Mouse (Mus musculus): Measurements from ENCODE around the gene Lcor. TPM values are rescaled to one million over a fixed set of nuclear protein-coding genes. Genes with fewer than 3 reads are reported as not detected.

The Lcor gene
- 13.0 and 13.9 TPM in 2 replicates for polyA plus RNA-seq (2014; fragmentation: Nextera tagmentation; extraction: Ambion mirVana)

DNA sequence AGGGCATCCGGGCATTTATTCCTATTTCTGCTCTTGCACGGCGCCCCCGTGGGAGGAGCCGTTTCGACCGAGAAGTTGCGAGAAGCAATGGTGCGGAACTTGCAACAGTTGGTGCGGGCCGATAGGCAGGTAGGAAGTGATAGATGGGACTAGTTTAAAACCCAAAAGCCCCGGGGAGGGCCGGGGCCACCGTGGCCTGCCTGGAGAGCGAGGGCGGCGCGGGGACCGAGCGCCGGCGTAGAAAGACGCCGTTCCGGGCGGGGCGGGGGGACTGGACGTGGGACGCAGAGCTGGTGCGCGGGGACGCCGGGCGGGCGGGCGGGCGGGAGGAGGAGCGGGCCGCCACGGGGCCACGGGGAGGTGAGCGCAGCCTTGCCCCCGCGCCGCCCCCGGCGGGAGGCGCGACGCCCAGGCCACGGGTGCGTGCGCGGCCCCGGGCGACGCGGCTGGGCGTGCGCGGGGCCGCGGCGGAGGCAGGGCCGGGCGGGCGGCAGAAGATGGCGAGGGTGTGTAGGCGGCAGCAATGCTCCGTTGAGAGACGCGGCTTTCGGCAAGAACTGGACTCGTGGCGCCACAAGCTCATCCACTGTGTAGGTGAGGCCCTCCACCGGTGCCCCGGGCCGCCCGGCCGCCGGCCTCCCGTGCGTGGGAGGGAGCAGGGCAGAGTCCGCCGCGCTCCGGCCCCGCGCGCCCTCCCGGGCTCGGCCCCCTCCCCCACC is at the start of gene Lcor:
Lcor (plus strand) TSS at position 448 of the 719 bp plus-strand sequence.
- Histone ChIP-seq H3K27me3 (ENCODE audit: insufficient read depth, low read length) (no peaks in the 10 kb centered on the region), H3K4me2 (peak within 1 kb of the TSS; percentile 88), H3K9me3 (ENCODE audit: low read depth, low read length) (no peaks in the 10 kb centered on the region), H3K27ac (ENCODE audit: low read depth) (peak within 1 kb of the TSS; percentile 98), H3K4me1 (ENCODE audit: insufficient read depth) (peaks cover 4% of the 10 kb centered on the region; the same call in 1 of the 2 replicates), H3K9ac (peak within 1 kb of the TSS; percentile 87), H3K36me3 (ENCODE audit: insufficient read depth) (no peaks in the 10 kb centered on the region), H3K4me3 (ENCODE audit: low read depth, low read length) (peak within 1 kb of the TSS; percentile 96)
- WGBS, result under 1% methylated on average over 66 of the region's 92 CpGs
- TF ChIP-seq CTCF (IDR thresholded peaks at IDR 0.05; ENCODE audit: low read depth), result no peak
- ATAC-seq (ENCODE audit: insufficient read depth) (peak; percentile 92), DNase-seq (peak; percentile 89)

DNA sequence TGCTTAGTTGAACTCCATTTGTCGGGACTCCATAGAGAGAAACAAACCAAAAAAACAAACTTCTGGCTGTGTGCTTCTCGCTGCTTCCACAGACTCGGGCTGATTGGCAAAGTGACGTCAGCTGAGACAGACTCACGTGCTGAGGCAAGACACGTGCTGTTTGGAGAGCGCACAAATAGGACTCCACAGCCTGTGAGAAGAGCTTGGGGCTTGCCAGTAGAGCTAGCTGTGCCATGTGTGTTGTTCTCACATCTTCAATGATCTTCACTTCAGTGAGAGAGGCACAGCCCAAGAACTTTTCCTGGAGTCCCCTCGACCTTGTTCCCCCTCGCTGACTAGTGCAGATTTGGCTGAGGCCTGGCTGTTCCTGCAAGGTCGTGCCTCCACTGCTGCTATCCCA is 47.1 kb upstream of the Lcor start:
- H3K4me3 ChIP-seq (ENCODE audit: low read depth, low read length), result no peak overlapping the region
- DNase-seq (no peak), ATAC-seq (ENCODE audit: insufficient read depth) (no peak)
- TF ChIP-seq CTCF (IDR thresholded peaks at IDR 0.05; ENCODE audit: low read depth), result no peak
- 74% methylated on average over 10 of the region's 10 CpGs for WGBS
- H3K27ac ChIP-seq (ENCODE audit: low read depth), result no peak overlapping the region
- no peak overlapping the region for H3K4me2 ChIP-seq
- H3K27me3 ChIP-seq (ENCODE audit: insufficient read depth, low read length), result no peaks in the 10 kb centered on the region
- no peaks in the 10 kb centered on the region for H3K9me3 ChIP-seq (ENCODE audit: low read depth, low read length)
- H3K36me3 ChIP-seq (ENCODE audit: insufficient read depth), result no peaks in the 10 kb centered on the region
- no peaks in the 10 kb centered on the region for H3K4me1 ChIP-seq (ENCODE audit: insufficient read depth)
- no peak overlapping the region for H3K9ac ChIP-seq

DNA sequence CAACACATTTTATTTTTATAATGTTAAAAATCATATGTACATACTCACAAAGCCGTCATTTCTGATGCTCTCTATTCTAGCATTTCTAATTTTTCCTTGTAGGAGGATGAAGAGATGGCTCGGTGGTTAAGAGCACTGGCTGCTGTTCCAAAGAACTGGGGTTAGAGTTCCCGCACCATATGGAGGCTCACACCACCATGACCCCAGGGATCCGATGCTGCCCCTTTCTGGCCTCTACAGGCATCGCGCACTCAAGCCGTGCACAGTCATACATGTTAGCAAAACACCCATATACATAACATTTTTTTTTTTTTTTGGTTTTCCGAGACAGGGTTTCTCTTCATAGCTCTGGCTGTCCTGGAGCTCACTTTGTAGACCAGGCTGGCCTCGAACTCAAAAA is 46.0 kb upstream of the Lcor start:
- no peak overlapping the region for H3K4me3 ChIP-seq (ENCODE audit: low read depth, low read length)
- H3K27ac ChIP-seq (ENCODE audit: low read depth), result no peak overlapping the region
- 90% methylated on average over 9 of the region's 9 CpGs for WGBS
- H3K4me2 ChIP-seq, result no peak overlapping the region
- H3K4me1 ChIP-seq (ENCODE audit: insufficient read depth), result no peaks in the 10 kb centered on the region
- H3K27me3 ChIP-seq (ENCODE audit: insufficient read depth, low read length), result no peaks in the 10 kb centered on the region
- DNase-seq (no peak), ATAC-seq (ENCODE audit: insufficient read depth) (no peak)
- no peak overlapping the region for H3K9ac ChIP-seq
- TF ChIP-seq CTCF (IDR thresholded peaks at IDR 0.05; ENCODE audit: low read depth), result no peak
- H3K36me3 ChIP-seq (ENCODE audit: insufficient read depth), result no peaks in the 10 kb centered on the region
- H3K9me3 ChIP-seq (ENCODE audit: low read depth, low read length), result no peaks in the 10 kb centered on the region

DNA sequence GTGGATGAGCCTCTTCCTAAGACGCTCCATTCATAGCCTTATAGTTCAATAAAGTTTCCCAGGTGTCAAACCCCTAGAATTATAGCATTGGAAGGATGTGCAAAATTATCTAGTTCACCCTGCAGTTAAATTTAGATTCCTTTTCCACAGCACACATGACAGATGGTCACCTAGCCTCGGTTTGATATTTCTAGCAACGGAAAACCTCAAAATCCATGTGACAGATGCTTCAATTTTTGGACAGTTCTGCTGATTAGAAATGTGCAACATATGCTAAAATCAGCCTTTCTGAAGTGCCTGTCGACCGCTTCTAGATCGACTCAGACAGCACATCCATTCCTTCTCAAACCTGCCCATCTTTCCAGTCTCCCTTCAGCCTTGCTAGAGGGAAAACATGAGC is 43.5 kb upstream of the Lcor start:
- Histone ChIP-seq H3K27me3 (ENCODE audit: insufficient read depth, low read length) (0 out of 2 replicates have a peak, but pooled peaks cover 6% of the 10 kb centered on the region), H3K4me1 (ENCODE audit: insufficient read depth) (no peaks in the 10 kb centered on the region), H3K9ac (no peak overlapping the region), H3K36me3 (ENCODE audit: insufficient read depth) (no peaks in the 10 kb centered on the region), H3K27ac (ENCODE audit: low read depth) (no peak overlapping the region), H3K4me2 (no peak overlapping the region), H3K9me3 (ENCODE audit: low read depth, low read length) (no peaks in the 10 kb centered on the region), H3K4me3 (ENCODE audit: low read depth, low read length) (no peak overlapping the region)
- no peak for TF ChIP-seq CTCF (IDR thresholded peaks at IDR 0.05; ENCODE audit: low read depth)
- WGBS, result 81% methylated on average over 6 of the region's 6 CpGs
- DNase-seq (no peak), ATAC-seq (ENCODE audit: insufficient read depth) (no peak)

DNA sequence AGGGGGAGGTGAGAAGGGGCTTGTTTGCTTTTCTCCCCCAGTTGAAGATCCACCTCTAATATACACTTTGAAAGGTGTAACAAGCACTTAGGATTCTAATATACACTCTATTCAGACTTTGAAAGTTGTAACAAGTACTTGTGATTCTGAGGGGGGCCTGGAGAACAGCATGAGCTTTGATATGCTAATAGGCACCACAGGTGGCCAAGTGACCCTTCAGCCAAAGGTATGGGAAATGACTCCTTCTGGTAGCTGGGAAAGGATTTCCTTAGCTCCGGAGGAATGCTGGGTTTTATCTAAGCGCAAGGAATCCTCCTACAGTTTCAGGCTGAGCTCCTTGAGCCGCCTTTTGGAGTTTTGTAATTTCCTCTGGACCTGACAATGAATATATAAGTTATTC is 41.0 kb upstream of the Lcor start:
- H3K4me2 ChIP-seq, result no peak overlapping the region
- H3K27me3 ChIP-seq (ENCODE audit: insufficient read depth, low read length), result 0 out of 2 replicates have a peak, but pooled peaks cover 6% of the 10 kb centered on the region
- H3K4me1 ChIP-seq (ENCODE audit: insufficient read depth), result no peaks in the 10 kb centered on the region
- TF ChIP-seq CTCF (IDR thresholded peaks at IDR 0.05; ENCODE audit: low read depth), result no peak
- no peaks in the 10 kb centered on the region for H3K36me3 ChIP-seq (ENCODE audit: insufficient read depth)
- H3K9me3 ChIP-seq (ENCODE audit: low read depth, low read length), result no peaks in the 10 kb centered on the region
- no peak overlapping the region for H3K4me3 ChIP-seq (ENCODE audit: low read depth, low read length)
- WGBS, result 34% methylated on average over 3 of the region's 3 CpGs
- no peak for ATAC-seq (ENCODE audit: insufficient read depth)
- no peak overlapping the region for H3K9ac ChIP-seq
- no peak overlapping the region for H3K27ac ChIP-seq (ENCODE audit: low read depth)
- DNase-seq, result no peak

DNA sequence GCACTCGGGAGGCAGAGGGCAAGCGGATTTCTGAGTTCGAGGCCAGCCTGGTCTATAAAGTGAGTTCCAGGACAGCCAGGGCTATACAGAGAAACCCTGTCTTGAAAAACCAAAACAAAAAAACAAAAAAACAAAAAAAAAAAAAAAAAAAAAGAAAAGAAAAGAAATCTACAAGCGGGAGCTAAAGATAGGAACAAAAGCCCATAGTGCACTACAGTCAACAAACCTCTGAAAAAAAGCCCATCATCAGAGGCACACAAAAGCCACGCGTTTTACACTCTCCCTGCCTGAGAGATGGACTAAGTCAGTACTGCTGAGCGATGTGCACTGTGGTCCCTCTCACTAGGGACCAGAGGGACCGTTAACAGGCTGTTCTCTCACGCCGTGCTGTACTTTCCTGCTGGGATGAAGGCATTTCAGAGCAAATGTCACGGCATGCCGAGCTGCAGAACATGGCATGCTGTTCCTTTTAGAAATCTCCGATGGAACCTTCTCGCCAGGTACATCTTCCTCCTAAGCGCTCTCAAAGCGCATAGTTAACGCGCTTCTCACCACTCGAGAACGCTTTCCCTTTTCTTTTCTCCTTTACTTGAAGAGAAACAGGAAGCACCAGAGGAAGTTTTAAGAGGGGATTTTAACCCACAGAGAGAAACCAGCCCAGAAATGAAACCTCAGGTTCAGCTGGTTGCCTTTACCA is 40.4 kb upstream of the Lcor start:
- H3K36me3 ChIP-seq (ENCODE audit: insufficient read depth), result no peaks in the 10 kb centered on the region
- DNase-seq (peak; percentile 21), ATAC-seq (ENCODE audit: insufficient read depth) (no peak)
- 11% methylated on average over 20 of the region's 20 CpGs for WGBS
- H3K27me3 ChIP-seq (ENCODE audit: insufficient read depth, low read length), result 0 out of 2 replicates have a peak, but pooled peaks cover 6% of the 10 kb centered on the region
- peak overlapping the region; percentile 19; the same call in 1 of the 2 replicates for H3K4me3 ChIP-seq (ENCODE audit: low read depth, low read length)
- H3K4me1 ChIP-seq (ENCODE audit: insufficient read depth), result no peaks in the 10 kb centered on the region
- no peak overlapping the region for H3K27ac ChIP-seq (ENCODE audit: low read depth)
- H3K9ac ChIP-seq, result 0 out of 2 replicates have a peak overlapping the region, but pooled peaks have one; percentile 1
- TF ChIP-seq CTCF (IDR thresholded peaks at IDR 0.05; ENCODE audit: low read depth), result no peak
- H3K9me3 ChIP-seq (ENCODE audit: low read depth, low read length), result no peaks in the 10 kb centered on the region
- H3K4me2 ChIP-seq, result peak overlapping the region; percentile 52

DNA sequence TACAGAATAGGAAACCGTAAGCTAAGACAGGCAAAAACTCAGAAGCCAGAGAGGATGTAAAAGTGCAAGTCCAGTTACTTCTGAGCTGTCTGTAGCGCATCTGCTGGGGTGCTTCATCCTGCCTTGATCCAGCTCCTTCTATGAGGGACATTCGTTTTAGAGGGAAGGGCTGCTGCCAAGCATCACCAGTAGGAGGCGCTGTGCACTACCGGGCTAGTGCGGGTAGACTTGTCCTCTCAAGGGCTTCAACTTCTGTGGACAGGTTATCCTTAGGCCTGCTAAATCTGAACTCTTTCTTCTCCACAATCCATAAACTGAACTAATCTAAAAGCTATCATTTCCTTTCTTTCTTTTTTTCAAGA is 39.8 kb upstream of the Lcor start:
- Histone ChIP-seq H3K27me3 (ENCODE audit: insufficient read depth, low read length) (0 out of 2 replicates have a peak, but pooled peaks cover 6% of the 10 kb centered on the region), H3K36me3 (ENCODE audit: insufficient read depth) (no peaks in the 10 kb centered on the region), H3K4me2 (peak overlapping the region; percentile 52), H3K9ac (no peak overlapping the region), H3K27ac (ENCODE audit: low read depth) (no peak overlapping the region), H3K9me3 (ENCODE audit: low read depth, low read length) (no peaks in the 10 kb centered on the region), H3K4me1 (ENCODE audit: insufficient read depth) (no peaks in the 10 kb centered on the region), H3K4me3 (ENCODE audit: low read depth, low read length) (peak overlapping the region; percentile 19; the same call in 1 of the 2 replicates)
- no peak for ATAC-seq (ENCODE audit: insufficient read depth)
- 11% methylated on average over 6 of the region's 6 CpGs for WGBS
- TF ChIP-seq CTCF (IDR thresholded peaks at IDR 0.05; ENCODE audit: low read depth), result peak; percentile 84
- DNase-seq, result peak; percentile 75
